Comparison of ENCODE assay signal across 7 mouse cellular contexts in the genomic region with DNA sequence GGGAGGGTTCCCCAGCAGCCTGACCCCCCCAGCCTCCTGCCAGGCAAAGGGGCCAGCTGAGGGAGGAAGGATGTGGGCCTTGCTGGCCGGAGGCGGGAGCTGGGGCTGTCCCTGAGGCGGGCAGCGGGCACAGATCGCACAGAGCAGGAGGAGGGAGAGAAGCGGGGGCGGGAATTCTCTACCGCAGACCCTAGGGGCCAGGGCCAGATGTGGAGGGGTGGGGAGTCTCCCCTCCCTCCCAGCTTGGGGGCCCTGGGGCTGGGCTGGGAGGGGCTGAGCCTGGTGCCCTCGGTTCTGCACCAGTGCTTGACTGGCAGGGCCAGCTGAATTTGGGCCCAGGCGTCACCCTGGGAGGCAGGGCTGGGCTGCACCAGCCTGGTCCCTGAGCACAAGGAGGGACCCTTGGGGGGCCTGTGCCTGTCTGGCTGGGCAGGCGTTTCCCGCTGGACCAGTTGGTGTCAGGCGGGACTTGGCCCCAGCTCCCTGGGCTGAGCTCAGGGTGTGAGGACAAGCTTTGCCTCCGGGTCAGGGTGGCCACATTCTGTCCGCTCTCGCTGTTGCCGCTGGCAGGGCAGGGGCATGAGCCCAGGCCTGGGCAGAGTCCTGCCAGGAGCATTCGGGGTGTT. TPM values are rescaled to one million over a fixed set of nuclear protein-coding genes. Genes with fewer than 3 reads are reported as not detected.
DNase-seq lines count a peak whose midpoint lies in the region; ATAC-seq and TF ChIP-seq lines count a peak whose summit lies in the region.

No protein-coding gene starts in this region.

- no peak for DNase-seq in ES-E14 (ENCODE audit: low read depth, low spot score)
- peak; percentile 68 for DNase-seq in brain, adult 2 months (ENCODE audit: low read depth, low spot score)
- DNase-seq in layer of hippocampus, postnatal 10 days (ENCODE audit: low spot score in 2 of 2) = peak; percentile 66
- DNase-seq in midbrain, embryonic 11.5 days (ENCODE audit: low spot score, missing footprints) = peak; percentile 90

- H3K4me3 ChIP-seq in ES-E14 (ENCODE audit: insufficient read depth in 1 of 2, low read depth in 1 of 2, low read length in 2 of 2, poor library complexity in 1 of 2, severe bottlenecking in 1 of 2) = peak overlapping the region; percentile 77 to 84
- H3K4me3 ChIP-seq in forebrain, embryonic 15.5 days = peak overlapping the region; percentile 98
- H3K4me3 ChIP-seq in midbrain, embryonic 11.5 days (ENCODE audit: low read depth, low read length) = peak overlapping the region; percentile 76
- H3K4me3 ChIP-seq in stomach, embryonic 14.5 days (ENCODE audit: low read depth, low read length) = peak overlapping the region; percentile 96

- peak overlapping the region; percentile 94 for H3K4me2 ChIP-seq in forebrain, embryonic 15.5 days (replicated peaks)
- peak overlapping the region; percentile 80 for H3K4me2 ChIP-seq in midbrain, embryonic 11.5 days
- H3K4me2 ChIP-seq in stomach, embryonic 14.5 days (replicated peaks; ENCODE audit: low read depth, low read length) = peak overlapping the region; percentile 90

- H3K9ac ChIP-seq in ES-E14 (ENCODE audit: insufficient read depth, low read depth, low read length, poor library complexity, severe bottlenecking) = peak overlapping the region; percentile 44
- peak overlapping the region; percentile 99 for H3K9ac ChIP-seq in forebrain, embryonic 15.5 days (replicated peaks)
- H3K9ac ChIP-seq in midbrain, embryonic 11.5 days (ENCODE audit: low read length) = peak overlapping the region; percentile 93
- H3K9ac ChIP-seq in stomach, embryonic 14.5 days (replicated peaks; ENCODE audit: low read depth, low read length) = peak overlapping the region; percentile 99

- peaks cover 2 to 38% of the 10 kb centered on the region in 2 experiments; a peak in 2 of 4 replicates for H3K4me1 ChIP-seq in ES-E14 (ENCODE audit: control insufficient read depth in 2 of 2, insufficient read depth in 2 of 2, low read length in 2 of 2, poor library complexity in 1 of 2)
- peaks cover 65% of the 10 kb centered on the region for H3K4me1 ChIP-seq in forebrain, embryonic 15.5 days
- peaks cover 51% of the 10 kb centered on the region for H3K4me1 ChIP-seq in midbrain, embryonic 11.5 days (ENCODE audit: control insufficient read depth, insufficient read depth, low read length)
- H3K4me1 ChIP-seq in stomach, embryonic 14.5 days (ENCODE audit: control insufficient read depth, insufficient read depth, low read length) = peaks cover 59% of the 10 kb centered on the region

- 2% methylated on average over 18 of the region's 18 CpGs for WGBS in forebrain, embryonic 15.5 days
- 5% methylated on average over 17 of the region's 18 CpGs for WGBS in midbrain, embryonic 11.5 days
- 5% methylated on average over 18 of the region's 18 CpGs for WGBS in stomach, embryonic 14.5 days

- ATAC-seq in forebrain, embryonic 15.5 days (replicated peaks) = peak; percentile 5; the same call in 1 of the 2 replicates
- peak; percentile 23 to 42 for ATAC-seq in hematopoietic stem cell, adult 5-6 weeks (replicated peaks in 1 of 2; ENCODE audit: insufficient read depth in 1 of 2, low FRiP score in 2 of 2, low TSS enrichment in 1 of 2, low read depth in 1 of 2, poor library complexity in 2 of 2, severe bottlenecking in 2 of 2)
- ATAC-seq in midbrain, embryonic 11.5 days (ENCODE audit: low FRiP score) = peak; percentile 3; the same call in 1 of the 2 replicates
- ATAC-seq in stomach, embryonic 14.5 days (ENCODE audit: insufficient number of reproducible peaks, insufficient read depth, low FRiP score, low read depth) = 0 out of 2 replicates have a peak, but pooled peaks have one; percentile 5

- in situ Hi-C loops in ES-E14 (cut with MboI; ENCODE audit: low sequenced_read_pairs in 2 of 2, unreplicated experiment in 2 of 2) = loop anchor here in 1 of 2 experiments (25.0 kb wide), 1 partner anchor 274 kb away; a partner anchor contains a TSS

- H3K36me3 ChIP-seq in ES-E14 (ENCODE audit: control insufficient read depth, insufficient read depth, low read length, poor library complexity, severe bottlenecking) = no peaks in the 10 kb centered on the region; the same call in 1 of the 2 replicates
- H3K36me3 ChIP-seq in forebrain, embryonic 15.5 days = no peaks in the 10 kb centered on the region
- no peaks in the 10 kb centered on the region for H3K36me3 ChIP-seq in midbrain, embryonic 11.5 days (ENCODE audit: control insufficient read depth, insufficient read depth, low read length)
- H3K36me3 ChIP-seq in stomach, embryonic 14.5 days (ENCODE audit: control insufficient read depth, insufficient read depth, low read length) = no peaks in the 10 kb centered on the region; the same call in 1 of the 2 replicates

- H3K27ac ChIP-seq in ES-E14 (ENCODE audit: insufficient read depth, low read depth, low read length, poor library complexity, severe bottlenecking) = no peak overlapping the region
- peak overlapping the region; percentile 98 for H3K27ac ChIP-seq in forebrain, embryonic 15.5 days (replicated peaks)
- H3K27ac ChIP-seq in midbrain, embryonic 11.5 days (ENCODE audit: low read depth, low read length) = peak overlapping the region; percentile 81; the same call in 1 of the 2 replicates
- peak overlapping the region; percentile 94 for H3K27ac ChIP-seq in stomach, embryonic 14.5 days (ENCODE audit: low read length)

- no peaks in the 10 kb centered on the region for H3K9me3 ChIP-seq in ES-E14 (ENCODE audit: control insufficient read depth, insufficient read depth, low read depth, low read length)
- H3K9me3 ChIP-seq in forebrain, embryonic 15.5 days = no peaks in the 10 kb centered on the region
- H3K9me3 ChIP-seq in midbrain, embryonic 11.5 days (ENCODE audit: control insufficient read depth, low read length) = no peaks in the 10 kb centered on the region
- H3K9me3 ChIP-seq in stomach, embryonic 14.5 days (ENCODE audit: control insufficient read depth, low read depth, low read length) = no peaks in the 10 kb centered on the region

- H3K27me3 ChIP-seq in forebrain, embryonic 15.5 days = peaks cover 12% of the 10 kb centered on the region
- peaks cover 20% of the 10 kb centered on the region for H3K27me3 ChIP-seq in midbrain, embryonic 11.5 days (ENCODE audit: control insufficient read depth, insufficient read depth, low read length)
- no peaks in the 10 kb centered on the region for H3K27me3 ChIP-seq in stomach, embryonic 14.5 days (ENCODE audit: control insufficient read depth, insufficient read depth, low read length)

TF ChIP-seq in ES-E14, 5 proteins besides CTCF, POLR2A, EP300 and RAD21:
- TF ChIP-seq MAFK (IDR thresholded peaks at IDR 0.05; ENCODE audit: insufficient read depth, low read depth, low read length) = no peak
- no peak for TF ChIP-seq CHD2 (IDR thresholded peaks at IDR 0.05; ENCODE audit: low read depth, low read length)
- no peak for TF ChIP-seq HCFC1 (IDR thresholded peaks at IDR 0.05; ENCODE audit: borderline replicate concordance, insufficient read depth, low read length)
- no peak for TF ChIP-seq ZC3H11A (IDR thresholded peaks at IDR 0.05; ENCODE audit: borderline replicate concordance, low read depth, low read length)

RNA-seq across cellular contexts. Expression of a gene that starts 2.3 kb away (rescaled TPM):
- total RNA-seq in ES-E14 (2012; rRNA removed) = 61.8 and 88.9 TPM in 2 replicates
- polyA plus RNA-seq in forebrain, embryonic 15.5 days (2015; fragmentation: Nextera tagmentation; extraction: Ambion mirVana) = 14.2 and 17.0 TPM in 2 replicates
- 7.2 and 9.8 TPM in 2 replicates for total RNA-seq in hematopoietic stem cell, adult 5-6 weeks (2017)
- total RNA-seq in layer of hippocampus, postnatal 10 days (2021) = 100 to 1,000 TPM in 1 of 2 experiments, 10 to 100 TPM in 1; 98.1 to 103 TPM
- 4.9 and 5.3 TPM in 2 replicates for polyA plus RNA-seq in midbrain, embryonic 11.5 days (2014; fragmentation: Nextera tagmentation; extraction: Ambion mirVana)
- polyA plus RNA-seq in stomach, embryonic 14.5 days (2014; fragmentation: Nextera tagmentation; extraction: Ambion mirVana) = 10.3 and 10.7 TPM in 2 replicates

RNA-seq across cellular contexts. Expression of a gene that starts 39.5 kb away (rescaled TPM):
- 1.3 and 1.8 TPM in 2 replicates for total RNA-seq in ES-E14 (2012; rRNA removed)
- polyA plus RNA-seq in forebrain, embryonic 15.5 days (2015; fragmentation: Nextera tagmentation; extraction: Ambion mirVana) = 0.06 TPM in 1 of 2 replicates, not detected in the other
- 5.2 and 8.8 TPM in 2 replicates for total RNA-seq in hematopoietic stem cell, adult 5-6 weeks (2017)
- total RNA-seq in layer of hippocampus, postnatal 10 days (2021) = under 1 TPM; 0.13 to 0.46 TPM
- not detected in 2 replicates for polyA plus RNA-seq in midbrain, embryonic 11.5 days (2014; fragmentation: Nextera tagmentation; extraction: Ambion mirVana)
- 0.13 and 0.19 TPM in 2 replicates for polyA plus RNA-seq in stomach, embryonic 14.5 days (2014; fragmentation: Nextera tagmentation; extraction: Ambion mirVana)

Comparison
In these comparisons a context has a peak if more than half of its experiments do, and no peak if none do; other contexts are left out.
1. H3K9ac ChIP-seq: peak in every context shown above with its lines; median percentile 99 in forebrain, embryonic 15.5 days; 99 in stomach, embryonic 14.5 days; 93 in midbrain, embryonic 11.5 days; 44 in ES-E14.